Mouse (Mus musculus): ENCODE data around the gene Thop1.
"Not testable (repeated sequence)": the region's sequence is repeated elsewhere in the genome, so short reads cannot be mapped to it uniquely, and the experiment has no call there.

The Thop1 gene

GRCm38 (mm10) chr10:81057406-81058130 is 12.3 kb upstream of the Thop1 start:
- DNase-seq (ENCODE audit: low spot score in 2 of 2) = no peak

- DNase-seq (ENCODE audit: low spot score in 2 of 2) = no peak
Measured at GRCm38 (mm10) chr10:81058896-81059295, 10.9 kb upstream of the Thop1 start.

- DNase-seq (ENCODE audit: low spot score in 2 of 2) = peak; percentile 99 to 100
Measured at GRCm38 (mm10) chr10:81059603-81060543, 10.0 kb upstream of the Thop1 start, which contains the start of gene Sgta. TSS of gene Sgta (minus strand) at chr10:81060181.

GRCm38 (mm10) chr10:81062710-81063109 is 7.1 kb upstream of the Thop1 start:
- DNase-seq (ENCODE audit: low spot score in 2 of 2) = no peak

GRCm38 (mm10) chr10:81064519-81064918 is 5.3 kb upstream of the Thop1 start:
- DNase-seq (ENCODE audit: low spot score in 2 of 2) = not testable (repeated sequence)

- no peak for DNase-seq (ENCODE audit: low spot score in 2 of 2)
Measured at GRCm38 (mm10) chr10:81068706-81069105, 1.1 kb upstream of the Thop1 start.

- DNase-seq (ENCODE audit: low spot score in 2 of 2) = no peak
Measured at GRCm38 (mm10) chr10:81072290-81072689, 2.5 kb downstream of the Thop1 start.

GRCm38 (mm10) chr10:81073464-81073863 is 3.6 kb downstream of the Thop1 start:
- DNase-seq (ENCODE audit: low spot score in 2 of 2) = no peak

GRCm38 (mm10) chr10:81075734-81076133 is 5.9 kb downstream of the Thop1 start:
- no peak for DNase-seq (ENCODE audit: low spot score in 2 of 2)

GRCm38 (mm10) chr10:81076356-81076755 is 6.5 kb downstream of the Thop1 start:
- no peak for DNase-seq (ENCODE audit: low spot score in 2 of 2)

- no peak for DNase-seq (ENCODE audit: low spot score in 2 of 2)
Measured at GRCm38 (mm10) chr10:81077916-81078315, 8.1 kb downstream of the Thop1 start.

GRCm38 (mm10) chr10:81080008-81080655 is 10.3 kb downstream of the Thop1 start:
- DNase-seq (ENCODE audit: low spot score in 2 of 2) = no peak

- DNase-seq (ENCODE audit: low spot score in 2 of 2) = peak in 1 of 2 experiments; percentile 74
Measured at GRCm38 (mm10) chr10:81082168-81082960, 12.5 kb downstream of the Thop1 start.

- no peak for DNase-seq (ENCODE audit: low spot score in 2 of 2)
Measured at GRCm38 (mm10) chr10:81087021-81087420, 17.2 kb downstream of the Thop1 start.

- no peak for DNase-seq (ENCODE audit: low spot score in 2 of 2)
Measured at GRCm38 (mm10) chr10:81089216-81089615, 19.4 kb downstream of the Thop1 start.

GRCm38 (mm10) chr10:81090621-81091020 is 20.8 kb downstream of the Thop1 start:
- DNase-seq (ENCODE audit: low spot score in 2 of 2) = no peak

GRCm38 (mm10) chr10:81092465-81093250 is 22.8 kb downstream of the Thop1 start:
- DNase-seq (ENCODE audit: low spot score in 2 of 2) = no peak

- no peak for DNase-seq (ENCODE audit: low spot score in 2 of 2)
Measured at GRCm38 (mm10) chr10:81094931-81095678, 25.3 kb downstream of the Thop1 start.

- DNase-seq (ENCODE audit: low spot score in 2 of 2) = peak; percentile 91 to 94
Measured at GRCm38 (mm10) chr10:81105565-81106112, 35.8 kb downstream of the Thop1 start, which contains the start of gene Map2k2. TSS of gene Map2k2 (plus strand) at chr10:81105915.

Data from frontal cortex, postnatal 14 days (tissue).